ENCODE assay signal across 19 mouse cellular contexts in genomic region chr1:34464310-34464817, GRCm38 (mm10). TPM values are rescaled to one million over a fixed set of nuclear protein-coding genes. Genes with fewer than 3 reads are reported as not detected.
DNase-seq lines count a peak whose midpoint lies in the region; ATAC-seq and TF ChIP-seq lines count a peak whose summit lies in the region.
"Had no signal": no experiment of that assay in that cellular context is flagged by ENCODE, and none has a peak within 500 bp of the region (broad histone marks: within the 10 kb centered on the region; RNA-seq: fewer than 3 reads in every experiment).

No protein-coding gene starts in this region.

- H3K4me3 ChIP-seq in heart, embryonic 11.5 days (ENCODE audit: low read depth, low read length), result no peak overlapping the region
- H3K4me3 ChIP-seq in intestine, postnatal 0 days (ENCODE audit: low read depth, low read length), result no peak overlapping the region
- H3K4me3 ChIP-seq: embryonic facial prominence, embryonic 12.5 days; heart, embryonic 15.5 days; limb, embryonic 10.5 days had no signal

- H3K4me2 ChIP-seq in heart, embryonic 11.5 days, result no peak overlapping the region
- no peak overlapping the region for H3K4me2 ChIP-seq in intestine, postnatal 0 days (replicated peaks; ENCODE audit: low read depth)
- H3K4me2 ChIP-seq: embryonic facial prominence, embryonic 12.5 days; heart, embryonic 15.5 days had no signal

- H3K9ac ChIP-seq in heart, embryonic 11.5 days (ENCODE audit: low read depth, low read length), result no peak overlapping the region
- H3K9ac ChIP-seq in intestine, postnatal 0 days (ENCODE audit: low read depth, low read length), result no peak overlapping the region
- H3K9ac ChIP-seq: embryonic facial prominence, embryonic 12.5 days; heart, embryonic 15.5 days had no signal

- no peaks in the 10 kb centered on the region for H3K9me3 ChIP-seq in heart, embryonic 11.5 days (replicated peaks; ENCODE audit: control insufficient read depth, low read length)
- no peaks in the 10 kb centered on the region for H3K9me3 ChIP-seq in intestine, postnatal 0 days (ENCODE audit: control insufficient read depth)
- H3K9me3 ChIP-seq: embryonic facial prominence, embryonic 12.5 days; heart, embryonic 15.5 days; limb, embryonic 10.5 days had no signal

- H3K27me3 ChIP-seq in heart, embryonic 11.5 days (ENCODE audit: control insufficient read depth, insufficient read depth, low read length), result 0 out of 2 replicates have a peak, but pooled peaks cover 4% of the 10 kb centered on the region
- no peaks in the 10 kb centered on the region for H3K27me3 ChIP-seq in intestine, postnatal 0 days (replicated peaks; ENCODE audit: control insufficient read depth, insufficient read depth, low read length)

- H3K36me3 ChIP-seq in heart, embryonic 11.5 days (ENCODE audit: control insufficient read depth, insufficient read depth, low read length), result no peaks in the 10 kb centered on the region
- no peaks in the 10 kb centered on the region for H3K36me3 ChIP-seq in intestine, postnatal 0 days (ENCODE audit: control insufficient read depth, insufficient read depth)
- H3K36me3 ChIP-seq: embryonic facial prominence, embryonic 12.5 days; heart, embryonic 15.5 days; limb, embryonic 10.5 days had no signal

- WGBS in heart, embryonic 11.5 days (ENCODE audit: insufficient replicate concordance), result 83% methylated on average over 8 of the region's 8 CpGs
- WGBS in intestine, postnatal 0 days, result 86% methylated on average over 8 of the region's 8 CpGs

- TF ChIP-seq CTCF in intestine, postnatal 0 days (IDR thresholded peaks at IDR 0.05; ENCODE audit: low read depth), result no peak

- peak; percentile 34 to 44 for DNase-seq in heart, adult 9 months (ENCODE audit: low spot score in 2 of 2)
- DNase-seq in CD4-positive helper T cell, adult 2 months (ENCODE audit: low read depth, low spot score), result peak; percentile 31
- peak; percentile 68 for DNase-seq in induced T-regulatory cell, adult 2 months (ENCODE audit: low read depth)
- DNase-seq in natural killer cell, adult 2 months (ENCODE audit: low spot score in 2 of 2), result peak; percentile 39 to 46
- no peak for DNase-seq in left cerebral cortex, adult 18-20 months (ENCODE audit: low spot score in 2 of 2)
- DNase-seq: cerebellum, adult 9-11 months; thymus, adult 18-20 months had no signal

- H3K4me1 ChIP-seq in heart, embryonic 11.5 days (ENCODE audit: control insufficient read depth, insufficient read depth, low read length), result no peaks in the 10 kb centered on the region
- no peaks in the 10 kb centered on the region for H3K4me1 ChIP-seq in intestine, postnatal 0 days (replicated peaks; ENCODE audit: control insufficient read depth, insufficient read depth, low read length)

- no peak overlapping the region for H3K27ac ChIP-seq in heart, embryonic 11.5 days (ENCODE audit: low read depth, low read length)
- H3K27ac ChIP-seq in intestine, postnatal 0 days (ENCODE audit: low read depth, low read length), result no peak overlapping the region
- H3K27ac ChIP-seq: embryonic facial prominence, embryonic 12.5 days; heart, embryonic 15.5 days; hindbrain, postnatal 0 days; limb, embryonic 10.5 days had no signal

- ATAC-seq in heart, embryonic 11.5 days (replicated peaks; ENCODE audit: insufficient number of reproducible peaks, low FRiP score, low TSS enrichment), result no peak
- no peak for ATAC-seq in intestine, postnatal 0 days
- no peak for ATAC-seq in frontal cortex, adult (ENCODE audit: low TSS enrichment)
- ATAC-seq: hindbrain, postnatal 0 days had no signal

RNA-seq across cellular contexts. Expression of gene Ptpn18, which starts 4.8 kb away (rescaled TPM):
- 7.4 and 10.4 TPM in 2 replicates for polyA plus RNA-seq in heart, embryonic 11.5 days (2014; fragmentation: Nextera tagmentation; extraction: Ambion mirVana)
- total RNA-seq in left cerebral cortex, adult 18-20 months (2021), result 1 to 10 TPM; 3.0 to 4.5 TPM
- 35.3 and 40.4 TPM in 2 replicates for polyA plus RNA-seq in intestine, postnatal 0 days (2015; fragmentation: Nextera tagmentation; extraction: Ambion mirVana)

RNA-seq across cellular contexts. Expression of gene Imp4, which starts 24.7 kb away (rescaled TPM):
- 73.0 and 80.8 TPM in 2 replicates for polyA plus RNA-seq in heart, embryonic 11.5 days (2014; fragmentation: Nextera tagmentation; extraction: Ambion mirVana)
- total RNA-seq in left cerebral cortex, adult 18-20 months (2021), result 10 to 100 TPM; 34.2 to 36.5 TPM
- polyA plus RNA-seq in intestine, postnatal 0 days (2015; fragmentation: Nextera tagmentation; extraction: Ambion mirVana), result 47.5 and 50.5 TPM in 2 replicates

RNA-seq across cellular contexts. Expression of gene Ccdc115, which starts 24.9 kb away (rescaled TPM):
- polyA plus RNA-seq in heart, embryonic 11.5 days (2014; fragmentation: Nextera tagmentation; extraction: Ambion mirVana), result 49.0 and 49.8 TPM in 2 replicates
- 10 to 100 TPM; 12.9 to 15.9 TPM for total RNA-seq in left cerebral cortex, adult 18-20 months (2021)
- polyA plus RNA-seq in intestine, postnatal 0 days (2015; fragmentation: Nextera tagmentation; extraction: Ambion mirVana), result 34.8 and 35.3 TPM in 2 replicates

RNA-seq across cellular contexts. Expression of gene Prss39, which starts 33.8 kb away (rescaled TPM):
- polyA plus RNA-seq in heart, embryonic 11.5 days (2014; fragmentation: Nextera tagmentation; extraction: Ambion mirVana), result not detected in 2 replicates
- total RNA-seq in left cerebral cortex, adult 18-20 months (2021), result not detected
- not detected in 2 replicates for polyA plus RNA-seq in intestine, postnatal 0 days (2015; fragmentation: Nextera tagmentation; extraction: Ambion mirVana)
- total RNA-seq: gastrocnemius, adult 8-10 months; hindbrain, postnatal 0 days; layer of hippocampus, postnatal 14 days had no signal
- polyA plus RNA-seq: embryonic facial prominence, embryonic 12.5 days; forebrain, embryonic 11.5 days; heart, embryonic 15.5 days; hindbrain, postnatal 0 days; kidney, embryonic 16.5 days; limb, embryonic 10.5 days; lung, embryonic 16.5 days had no signal

Comparison
In these comparisons a context has a peak if more than half of its experiments do, and no peak if none do; other contexts are left out.
1. DNase-seq: peak in heart, adult 9 months (2 of 2), CD4-positive helper T cell, adult 2 months (single experiment), induced T-regulatory cell, adult 2 months (single experiment) and natural killer cell, adult 2 months (2 of 2); none in left cerebral cortex, adult 18-20 months (0 of 2).